Mouse (Mus musculus) lung, postnatal 4 days (tissue): ENCODE measurements around the gene 9630041A04Rik.

Experiments
- DNase-seq, 2 experiments: peaks; one replicate each; pipeline ENCODE4 v3.0.0; 2021

9630041A04Rik gene

DNA sequence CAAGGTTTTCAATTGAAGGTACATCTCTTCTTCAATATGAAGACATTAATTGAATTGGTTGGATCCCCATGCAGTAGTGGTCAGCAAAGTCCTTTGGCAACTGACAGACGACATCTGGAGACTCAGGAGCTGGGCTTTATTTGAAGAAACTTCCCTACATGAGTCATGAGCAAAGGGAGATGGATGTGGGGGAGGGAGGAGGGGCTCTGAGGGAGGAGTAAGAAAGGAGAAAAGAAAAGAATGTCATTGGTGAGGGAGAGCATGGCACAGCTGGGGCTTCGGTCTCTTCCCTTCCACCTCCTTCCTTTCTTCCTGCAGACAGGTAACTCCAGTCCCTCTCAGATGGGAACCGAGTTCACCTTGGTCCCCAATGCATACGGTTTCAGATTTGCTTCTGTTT is 61.2 kb downstream of the 9630041A04Rik start:
- no peak for DNase-seq

DNA sequence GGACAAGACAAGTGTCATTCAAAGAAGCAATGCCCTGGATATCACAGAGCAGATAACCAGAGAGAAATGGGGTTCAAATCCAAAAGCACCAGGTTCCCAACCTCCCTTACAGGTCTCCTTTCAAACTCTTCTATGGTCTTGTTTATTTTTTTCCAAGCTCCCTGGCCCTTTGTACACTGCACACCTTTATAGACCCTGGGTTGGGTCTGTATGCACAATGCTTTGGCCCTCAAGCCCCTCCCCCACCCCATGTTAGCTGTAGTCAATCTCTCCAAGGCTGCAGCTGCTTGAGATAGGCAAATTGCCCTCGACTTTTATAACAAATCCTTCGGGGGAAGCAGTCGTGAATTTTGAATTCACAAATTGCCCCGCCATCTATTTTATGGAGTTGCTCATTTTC is 63.2 kb downstream of the 9630041A04Rik start:
- no peak for DNase-seq

DNA sequence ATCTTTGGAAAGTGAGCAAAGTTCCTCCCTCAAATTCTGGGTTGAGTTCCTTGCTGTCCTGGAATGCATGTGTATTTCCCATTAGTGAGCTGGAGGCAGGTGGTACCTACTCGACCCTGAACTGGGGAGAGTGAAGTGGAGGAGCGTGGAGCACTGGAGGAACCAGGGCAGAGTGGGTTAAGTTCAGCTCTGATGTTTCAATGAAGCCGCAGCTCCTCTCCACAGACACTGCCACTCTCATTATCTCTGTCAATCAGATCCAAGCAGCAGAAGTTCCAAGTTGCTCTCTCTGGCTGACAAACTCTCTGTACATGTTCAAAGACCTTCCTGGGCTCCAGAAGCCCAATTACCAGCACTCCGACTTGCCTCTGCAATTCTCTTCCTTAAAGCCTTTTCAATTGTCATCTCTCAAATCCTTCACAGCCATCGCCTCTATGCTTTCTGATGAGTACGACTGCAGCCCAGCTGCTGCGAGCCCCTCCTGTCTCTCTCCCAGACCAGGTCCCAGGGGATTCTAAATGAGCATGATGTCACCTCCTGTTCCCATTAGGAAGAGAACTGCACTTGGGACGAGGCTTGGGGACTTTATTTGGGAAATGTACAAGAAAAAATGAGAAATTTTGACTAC is 72.4 kb downstream of the 9630041A04Rik start:
- DNase-seq = no peak

DNA sequence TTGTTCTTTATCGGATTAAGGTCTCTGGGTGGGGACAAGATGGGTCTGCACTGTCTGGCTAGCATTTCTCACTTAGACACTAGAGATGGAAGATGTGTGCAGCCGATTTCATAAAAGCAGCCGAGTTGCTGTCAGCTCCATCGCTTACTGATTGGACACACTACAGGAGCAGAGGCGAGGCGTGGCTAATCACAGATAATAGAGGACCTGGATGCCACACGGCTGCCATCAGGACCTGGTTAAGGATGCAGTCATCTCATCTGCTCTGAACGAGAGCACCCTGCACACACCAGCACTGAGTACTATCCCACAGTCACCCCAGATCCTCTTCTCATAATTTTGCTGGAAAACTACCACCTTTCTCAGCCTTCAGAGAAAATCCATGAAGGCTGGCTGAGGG is 73.2 kb downstream of the 9630041A04Rik start:
- DNase-seq = no peak

DNA sequence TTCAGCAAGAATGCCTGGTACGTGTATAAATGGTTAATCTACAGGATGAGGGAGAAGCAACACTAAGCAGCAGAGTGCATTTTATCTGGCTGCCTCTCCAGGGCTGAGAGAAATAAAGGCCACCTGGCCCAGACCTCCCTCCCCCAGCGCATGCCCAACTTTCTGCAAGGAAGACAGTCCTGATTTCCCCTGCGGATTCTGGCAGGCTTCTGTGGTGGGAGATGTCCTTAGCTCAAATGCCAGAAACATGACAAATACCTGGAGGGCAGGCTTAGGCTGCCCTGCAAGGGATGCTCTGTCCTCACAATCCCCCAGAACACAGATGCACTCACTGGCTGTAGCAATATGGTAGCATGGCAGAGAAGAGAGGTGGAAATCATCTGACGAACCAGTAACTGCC is 76.4 kb downstream of the 9630041A04Rik start:
- DNase-seq = no peak

DNA sequence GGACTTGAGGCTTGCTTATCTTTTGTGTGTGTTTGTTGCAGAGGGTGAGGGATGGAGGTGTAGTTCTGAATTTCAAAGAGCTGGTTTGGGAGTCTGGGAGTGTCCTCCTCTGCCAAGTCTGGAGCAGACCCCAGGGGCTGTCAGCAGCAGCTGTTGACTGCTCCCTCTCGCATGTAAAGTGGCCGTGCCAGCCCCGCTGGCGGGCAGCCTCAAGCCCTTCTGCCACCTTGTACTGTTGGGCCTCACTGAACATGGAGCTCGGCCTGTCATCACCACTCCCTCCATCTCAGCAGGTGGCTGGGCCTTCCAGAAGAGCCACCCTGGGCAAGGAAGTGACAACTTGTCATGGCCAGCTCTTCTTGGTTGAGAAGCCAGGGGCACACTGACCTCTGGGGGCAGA is 77.4 kb downstream of the 9630041A04Rik start:
- DNase-seq = no peak

DNA sequence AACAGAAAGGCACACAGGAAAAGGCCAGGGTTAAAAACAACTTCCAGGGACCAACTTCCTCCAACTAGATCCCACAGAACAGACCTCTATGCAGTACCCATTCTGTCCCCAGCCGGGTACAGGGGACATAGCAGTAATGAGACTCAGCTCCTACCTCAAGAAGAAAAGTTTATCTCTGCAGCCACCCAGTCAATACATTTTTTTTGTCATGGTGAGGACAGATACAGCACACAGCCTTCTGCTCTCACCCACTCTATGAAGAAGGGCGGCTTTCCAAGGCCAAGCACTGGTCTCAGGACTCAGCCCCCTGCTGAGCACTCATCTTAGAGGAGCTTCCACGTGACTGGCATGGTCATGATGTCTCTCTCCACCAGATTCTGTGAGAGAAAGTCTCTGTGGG is 78.5 kb downstream of the 9630041A04Rik start:
- DNase-seq = no peak

DNA sequence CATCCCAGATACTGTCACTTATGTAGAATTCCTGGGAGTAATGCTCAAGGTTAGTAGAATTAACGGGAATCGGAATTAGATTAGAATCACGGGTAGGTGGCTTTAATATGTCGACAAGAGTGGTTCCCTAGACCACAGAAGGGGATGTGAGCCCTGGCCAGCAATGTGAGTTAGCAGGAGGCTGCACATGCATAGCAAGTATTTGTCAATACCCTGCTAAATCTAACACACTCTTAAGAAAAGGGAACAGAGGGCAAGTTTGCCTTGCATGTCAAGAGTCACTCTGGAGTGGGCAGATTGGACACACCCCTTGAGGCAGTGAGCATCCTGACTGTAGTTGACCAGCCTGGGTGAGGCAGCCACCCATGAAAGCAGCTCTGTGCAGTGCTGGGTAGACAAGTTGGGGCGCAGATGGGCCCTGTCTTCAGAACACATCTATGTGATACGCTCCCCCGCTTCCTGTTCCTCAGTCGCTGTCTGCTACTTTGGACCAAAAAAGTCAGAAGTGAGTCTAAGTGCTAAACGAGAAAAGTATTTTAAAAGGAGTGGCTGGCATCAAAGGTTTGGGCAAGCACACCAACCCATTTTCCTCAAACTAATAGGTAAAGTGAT is 80.5 kb downstream of the 9630041A04Rik start:
- DNase-seq = no peak

DNA sequence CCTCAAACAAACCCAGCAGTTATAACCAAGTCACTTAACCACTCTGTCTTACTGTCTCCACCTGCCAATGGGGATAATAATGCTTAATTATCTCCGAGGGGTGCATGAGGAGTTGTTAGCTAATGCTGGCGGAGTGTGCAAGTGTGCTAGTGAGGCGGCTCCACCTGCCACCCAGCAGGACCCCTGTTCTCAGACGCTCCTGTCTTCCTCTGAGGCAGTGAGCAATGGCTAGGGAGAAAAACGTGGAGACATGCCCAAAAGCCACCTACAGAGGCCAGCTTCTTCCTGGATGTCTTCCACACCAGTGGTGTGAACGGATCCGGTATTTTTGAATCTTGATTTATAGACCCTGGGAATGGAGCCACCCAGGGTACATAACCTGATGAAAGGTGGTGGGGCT is 83.7 kb downstream of the 9630041A04Rik start:
- DNase-seq = no peak

DNA sequence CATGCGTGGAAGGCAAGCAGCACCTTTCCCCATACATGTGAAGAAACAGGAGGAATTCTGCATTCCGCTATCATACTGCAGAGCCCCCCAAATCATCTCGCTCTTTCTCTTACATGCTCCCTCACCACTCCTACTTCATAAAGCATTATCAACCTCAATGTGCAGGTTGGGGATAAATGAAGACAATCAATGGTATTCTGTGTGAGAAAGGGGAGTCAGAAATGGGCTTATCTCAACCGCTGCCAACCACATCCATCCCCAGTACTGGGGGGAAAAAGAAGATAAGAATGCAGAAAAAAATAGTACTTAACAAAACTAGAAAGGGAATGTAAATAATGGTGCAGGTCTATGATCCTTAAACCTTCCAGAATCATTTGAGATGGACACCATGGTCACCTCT is 84.2 kb downstream of the 9630041A04Rik start:
- no peak for DNase-seq

DNA sequence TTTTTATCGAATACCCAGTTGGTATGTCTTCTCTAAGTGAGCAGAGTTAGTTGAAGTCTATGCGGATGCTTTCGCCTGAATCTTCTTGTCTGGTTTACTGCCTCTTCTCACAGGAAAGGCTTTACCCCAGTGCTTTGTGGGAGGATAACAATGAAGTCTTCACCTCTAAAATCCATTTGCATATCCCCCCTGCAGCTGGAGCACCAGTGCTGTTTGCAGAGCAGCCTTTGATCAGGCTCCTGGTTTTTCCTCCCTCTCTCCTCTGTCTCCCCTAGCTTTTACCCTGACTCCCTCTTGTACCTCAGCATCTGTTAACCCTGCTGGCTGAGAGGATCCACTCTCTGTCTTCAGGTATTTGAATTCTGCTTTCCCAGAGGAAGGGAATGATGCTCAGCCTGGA is 88.5 kb downstream of the 9630041A04Rik start:
- DNase-seq = no peak

DNA sequence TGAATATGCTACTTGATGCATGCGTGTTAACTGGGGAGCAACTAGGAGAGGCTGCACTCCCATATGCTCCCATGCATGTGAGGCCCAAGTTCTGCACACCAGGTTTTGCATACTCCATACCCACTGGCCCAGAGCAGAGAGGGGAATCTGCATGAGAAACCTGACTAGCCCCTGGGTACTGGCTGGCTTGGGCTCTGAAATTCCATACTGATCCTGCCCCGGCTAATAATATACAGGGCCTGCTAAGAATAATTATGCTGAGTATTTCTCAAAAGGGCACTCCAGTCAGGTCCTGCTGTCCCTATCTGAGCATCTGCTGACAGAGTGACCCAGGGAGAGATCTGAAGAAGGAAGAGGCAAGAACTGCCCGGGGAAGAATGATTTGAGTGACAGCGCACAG is 92.9 kb downstream of the 9630041A04Rik start:
- DNase-seq = no peak

DNA sequence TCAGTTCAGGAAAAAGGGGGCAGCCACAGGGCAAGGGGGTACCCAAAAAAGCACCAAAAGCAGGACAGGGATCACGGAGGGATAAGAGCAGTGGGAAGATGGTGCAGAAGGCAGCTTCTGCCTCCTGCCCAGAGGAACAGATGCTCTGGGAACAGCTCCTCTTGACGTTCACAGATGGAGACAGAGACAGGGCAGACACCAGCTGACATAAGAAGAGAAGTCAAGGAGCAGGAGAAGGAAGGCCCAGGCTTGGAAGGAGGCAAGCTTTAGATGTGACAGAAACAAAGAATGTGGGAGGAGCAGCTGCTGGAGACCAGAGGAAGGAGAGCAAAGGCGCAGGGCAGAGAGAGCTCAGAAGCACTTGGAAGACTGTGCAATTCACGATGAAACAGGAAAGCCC is 94.6 kb downstream of the 9630041A04Rik start:
- DNase-seq = no peak

DNA sequence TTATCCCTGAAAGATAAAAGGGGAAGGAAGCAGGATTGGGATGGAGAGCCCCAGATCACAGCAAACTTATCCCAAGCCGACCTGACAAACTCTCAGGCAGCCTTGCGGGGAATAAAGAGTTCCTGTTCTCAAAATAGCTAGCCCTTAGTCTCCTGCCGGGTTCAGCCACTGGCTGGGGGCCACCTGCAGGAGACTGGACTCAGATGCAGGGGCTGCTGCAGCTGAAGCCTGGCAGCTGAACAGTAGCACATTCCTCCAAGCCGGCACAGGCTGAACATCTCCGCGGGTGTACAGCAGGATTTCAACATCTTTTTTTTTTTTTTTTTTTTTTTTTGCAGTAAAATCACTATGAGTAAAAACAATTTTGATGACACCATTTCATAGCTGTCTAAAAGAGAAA is 110.2 kb downstream of the 9630041A04Rik start:
- peak in 1 of 2 experiments; percentile 59 for DNase-seq

DNA sequence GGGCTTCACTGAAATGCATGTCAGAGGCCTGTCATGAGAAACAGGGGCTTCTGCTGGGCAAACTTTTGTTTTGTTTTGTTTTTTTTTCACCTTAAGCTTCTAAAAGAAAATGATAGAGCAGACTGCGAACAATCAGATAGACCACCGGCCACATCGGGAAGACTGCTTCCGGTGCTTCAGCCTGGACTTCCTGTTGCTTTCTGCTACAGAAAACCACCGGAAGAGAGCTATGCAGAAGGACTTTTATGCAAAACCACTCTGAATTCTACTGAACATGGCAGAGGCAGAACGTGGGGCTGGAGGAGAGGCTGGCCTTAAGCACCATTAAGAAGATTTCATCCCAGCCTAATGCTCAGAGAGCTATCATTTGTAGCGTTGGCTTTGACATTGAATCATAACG is 110.7 kb downstream of the 9630041A04Rik start:
- DNase-seq = no peak

DNA sequence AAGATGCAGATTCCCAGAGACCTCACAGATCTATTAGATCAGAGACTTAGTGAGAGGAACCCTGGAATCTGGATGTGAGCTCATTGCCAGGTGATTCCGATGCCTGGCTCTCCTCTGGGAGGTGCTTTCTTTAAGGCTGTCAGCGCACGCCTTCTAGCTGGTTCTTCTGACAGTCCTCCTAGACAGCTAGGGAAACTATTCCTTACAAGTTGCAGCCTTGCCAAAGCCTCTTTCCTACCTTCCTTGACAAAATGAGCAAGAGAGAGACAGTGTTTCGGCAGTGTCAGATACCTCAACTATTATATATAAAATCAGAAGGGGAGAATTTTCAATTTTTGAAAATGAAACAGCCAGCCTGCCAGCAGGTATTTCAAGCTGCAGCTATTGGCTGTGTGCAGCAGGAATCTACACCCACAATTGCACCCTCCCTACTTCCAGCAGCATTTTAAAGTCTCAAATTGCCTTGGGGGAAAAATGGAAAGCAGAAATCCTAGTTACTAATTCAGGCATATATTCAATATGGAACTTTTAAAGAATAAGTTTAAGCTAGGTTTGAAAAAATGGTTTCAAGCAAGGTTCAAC is 115.3 kb downstream of the 9630041A04Rik start:
- no peak for DNase-seq

DNA sequence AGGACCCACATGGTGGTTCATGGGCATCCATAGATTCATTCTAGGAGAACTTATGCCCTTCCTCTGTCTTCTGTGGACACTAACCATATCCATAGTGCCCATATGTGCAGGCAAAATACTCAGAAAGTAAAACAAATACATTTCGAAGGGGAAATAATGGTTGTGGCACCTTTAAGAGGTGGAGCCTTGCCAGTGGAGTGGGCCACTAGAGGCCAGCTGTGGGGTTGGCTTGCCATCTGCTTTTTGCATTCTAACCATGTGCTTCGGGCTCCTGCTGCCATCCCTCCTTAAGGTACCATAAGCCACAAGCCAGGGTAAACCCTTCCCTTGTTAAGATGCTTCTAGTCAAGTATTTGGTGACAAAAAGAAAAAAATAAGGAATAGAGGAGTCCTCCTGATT is 119.5 kb downstream of the 9630041A04Rik start:
- no peak for DNase-seq

DNA sequence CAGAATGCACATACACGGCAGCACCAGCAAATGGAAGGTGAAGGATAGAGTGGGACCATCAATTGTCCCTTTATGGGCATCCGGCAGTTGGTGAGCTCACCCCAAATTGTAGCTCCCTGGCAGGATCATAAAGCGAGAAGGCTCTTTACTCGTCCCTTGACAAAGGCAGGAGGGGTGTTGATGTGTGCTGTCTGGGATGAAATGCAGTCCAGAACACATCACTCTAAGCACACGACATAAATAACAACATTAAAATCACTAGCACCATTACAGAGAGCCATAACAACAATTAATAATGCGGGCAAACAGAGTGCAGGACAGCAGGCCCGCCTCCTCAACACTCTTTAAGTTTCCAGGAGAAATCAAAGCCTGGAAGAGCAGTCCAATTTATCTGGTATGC is 120.7 kb downstream of the 9630041A04Rik start:
- DNase-seq = no peak

DNA sequence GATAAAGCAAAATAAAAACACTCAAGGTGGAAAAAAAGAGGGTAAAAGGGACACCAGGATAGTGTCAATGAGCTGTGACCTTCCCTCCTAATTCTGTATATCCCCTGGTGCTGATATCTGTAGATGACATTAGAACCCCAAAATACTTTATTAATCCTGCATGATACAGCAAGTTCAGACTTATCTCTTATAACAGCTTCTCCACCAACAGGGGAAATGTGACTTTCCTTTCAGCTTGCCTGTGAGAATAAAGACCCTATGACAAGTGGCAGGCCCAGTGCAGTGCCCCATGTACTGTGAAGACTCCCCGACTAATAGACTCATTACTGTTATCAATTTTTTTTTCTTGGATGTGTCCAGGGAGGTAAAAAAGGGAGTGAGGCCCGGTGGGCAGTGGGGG is 125.3 kb downstream of the 9630041A04Rik start:
- no peak for DNase-seq

DNA sequence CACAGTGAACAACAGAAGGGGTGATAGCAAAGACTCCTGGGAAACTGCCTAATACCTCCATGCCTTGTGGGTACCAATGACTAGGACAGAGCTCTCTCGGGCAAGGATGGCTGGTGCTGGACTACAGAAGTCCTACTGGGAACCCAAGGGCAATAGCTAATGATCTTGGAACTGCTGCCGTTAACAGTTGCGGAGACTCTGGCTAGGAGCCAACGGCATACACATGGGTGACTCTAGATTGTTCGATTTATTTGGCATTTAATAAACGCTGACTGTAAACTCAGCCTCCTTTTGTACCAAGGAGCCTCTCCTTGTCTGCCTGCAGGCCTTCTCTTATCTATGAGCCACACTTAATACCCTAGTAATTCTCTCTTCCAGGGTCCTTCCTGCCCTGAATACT is 128.4 kb downstream of the 9630041A04Rik start:
- DNase-seq = no peak

DNA sequence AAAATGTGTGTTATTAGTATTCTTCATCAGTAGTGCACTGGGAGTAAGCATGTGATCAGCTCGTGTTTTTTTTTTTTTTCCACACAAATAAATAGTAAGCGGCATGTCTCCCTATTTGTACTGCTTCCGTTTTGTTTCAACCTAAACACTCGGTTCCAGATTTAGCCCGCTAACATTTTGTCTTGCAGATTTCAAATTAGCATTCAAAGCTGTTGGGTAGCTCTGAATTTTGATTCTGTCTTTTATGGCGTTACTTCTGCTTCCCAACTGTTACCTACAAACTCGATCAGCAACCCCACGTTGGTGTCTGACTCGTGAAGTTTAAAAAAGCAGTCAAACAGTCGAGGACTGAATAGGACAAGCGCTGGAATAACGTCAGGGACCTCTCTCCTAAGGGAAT is 129.2 kb downstream of the 9630041A04Rik start:
- no peak for DNase-seq
